Mouse (Mus musculus) frontal cortex, postnatal 14 days (tissue): Measurements from ENCODE around the gene Atxn7l3.

ENCODE experiments used
- DNase-seq, 2 experiments: peaks; one replicate each; pipeline ENCODE4 v3.0.0; 2022; ENCODE audit warnings: low spot score in 2 of 2

The Atxn7l3 gene

DNA sequence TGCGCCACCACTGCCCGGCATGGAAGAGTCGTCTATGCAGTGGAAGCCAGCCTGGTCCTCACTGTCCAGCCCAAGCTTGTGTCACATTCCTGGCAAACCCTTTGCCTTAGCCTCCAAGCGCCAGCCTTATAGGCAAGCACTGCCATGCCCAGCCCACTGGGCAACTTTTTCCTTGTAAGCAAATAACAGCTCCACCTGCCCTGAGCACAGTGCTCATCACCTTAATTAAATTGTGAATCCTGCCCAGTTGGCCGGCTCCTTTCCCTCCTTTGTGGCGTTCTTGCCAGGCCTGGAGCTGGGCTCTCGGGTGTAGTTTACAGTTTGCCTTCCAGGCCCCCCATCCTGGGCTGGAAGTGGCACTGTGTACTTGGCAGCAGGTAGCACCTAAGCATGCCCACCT is 33.2 kb downstream of the Atxn7l3 start:
- no peak for DNase-seq

- no peak for DNase-seq
Measured at GRCm38 (mm10) chr11:102258521-102258920, 37.9 kb downstream of the Atxn7l3 start.

- no peak for DNase-seq
Measured at GRCm38 (mm10) chr11:102258095-102258494, 38.3 kb downstream of the Atxn7l3 start.

GRCm38 (mm10) chr11:102257514-102257913 is 38.9 kb downstream of the Atxn7l3 start:
- DNase-seq: no peak

GRCm38 (mm10) chr11:102249351-102250090 is 46.9 kb downstream of the Atxn7l3 start:
- DNase-seq: no peak

DNA sequence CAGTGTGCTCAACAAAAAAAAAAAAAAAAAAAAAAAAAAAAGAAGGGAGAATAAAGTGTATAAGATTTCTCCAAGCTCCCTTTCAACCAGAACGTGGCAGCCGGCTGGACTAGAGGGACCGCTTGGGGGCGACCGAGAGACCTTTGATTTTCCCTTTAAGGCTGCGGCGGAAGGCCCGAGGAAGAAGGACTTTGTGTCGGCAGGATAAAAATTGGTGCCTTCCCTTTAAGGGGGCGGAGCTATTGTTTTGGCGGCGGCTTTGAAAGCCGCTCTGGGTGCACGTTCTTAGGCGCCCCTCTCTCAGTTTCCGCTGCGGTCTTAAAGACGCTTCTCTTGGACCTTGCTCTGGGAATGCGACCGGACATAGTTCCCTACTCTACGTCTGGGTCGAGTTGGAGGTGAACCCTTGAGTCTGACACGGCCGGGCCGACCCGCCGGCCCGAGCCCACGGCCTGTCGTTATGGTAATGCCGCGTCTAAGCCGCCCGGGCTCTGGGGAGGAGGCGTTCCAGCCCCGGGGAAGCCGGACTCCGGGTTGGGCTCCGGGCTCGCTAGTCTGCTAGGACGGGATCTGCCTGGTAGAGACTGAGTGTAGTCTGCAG is 47.7 kb downstream of the Atxn7l3 start, which contains the start of gene BC030867:
Gene BC030867, plus strand, starts transcription at position 253 of the 601 bp plus-strand sequence.
- peak; percentile 79 to 92 for DNase-seq

- no peak for DNase-seq
Measured at GRCm38 (mm10) chr11:102246871-102247270, 49.6 kb downstream of the Atxn7l3 start.

DNA sequence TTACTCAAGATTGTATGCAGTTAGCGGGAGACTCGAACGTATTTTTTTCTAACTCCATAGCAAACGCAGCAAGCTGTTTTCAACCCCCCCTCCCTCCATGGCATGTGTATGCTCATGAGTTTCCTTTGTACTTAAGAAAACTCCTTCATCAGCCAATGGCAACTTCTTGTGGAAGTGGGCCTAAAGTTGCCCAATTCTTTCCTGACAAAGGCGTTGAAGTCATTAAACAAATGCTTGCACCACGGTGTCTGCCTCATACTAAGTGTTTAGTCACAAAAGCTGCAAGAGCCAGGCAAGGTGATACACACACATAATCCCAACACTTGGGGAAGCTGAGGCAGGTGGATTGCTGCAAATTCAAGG is 50.2 kb downstream of the Atxn7l3 start:
- DNase-seq: no peak

DNA sequence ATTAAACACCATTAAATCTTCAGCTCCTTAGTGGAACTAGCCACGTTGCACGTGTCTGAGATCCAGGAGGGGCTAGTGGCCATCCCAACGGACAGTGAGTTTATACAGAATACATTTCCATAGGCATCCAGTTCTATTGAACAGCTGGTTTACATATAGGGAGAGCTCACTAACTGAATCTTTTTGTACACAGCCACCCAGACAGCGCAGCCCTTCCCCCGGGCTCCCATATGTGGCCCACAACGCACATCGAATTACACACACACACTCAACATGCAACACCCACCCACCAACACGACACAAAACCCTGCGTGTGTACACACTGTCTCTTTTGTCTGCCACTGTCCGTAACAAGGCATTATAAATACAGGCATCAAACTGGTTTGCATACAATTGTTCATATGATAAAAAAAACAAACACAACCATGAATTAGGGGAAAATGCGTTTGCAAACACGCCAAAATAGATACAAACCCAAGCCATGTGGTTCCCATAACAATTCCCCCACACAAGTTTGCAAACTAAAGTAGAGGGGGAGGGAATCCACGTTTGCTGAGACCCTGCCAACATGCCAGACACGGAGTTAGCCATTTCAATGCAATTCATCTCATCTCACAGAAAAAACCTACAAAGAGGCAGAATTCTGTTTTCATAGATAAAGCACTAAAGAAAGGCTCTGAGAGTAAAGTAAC is 50.7 kb downstream of the Atxn7l3 start:
- no peak for DNase-seq

GRCm38 (mm10) chr11:102244926-102245449 is 51.4 kb downstream of the Atxn7l3 start:
- DNase-seq: peak; percentile 75 to 82

GRCm38 (mm10) chr11:102241874-102242273 is 54.6 kb downstream of the Atxn7l3 start:
- DNase-seq: no peak

- DNase-seq: no peak
Measured at GRCm38 (mm10) chr11:102241246-102241645, 55.2 kb downstream of the Atxn7l3 start.

DNA sequence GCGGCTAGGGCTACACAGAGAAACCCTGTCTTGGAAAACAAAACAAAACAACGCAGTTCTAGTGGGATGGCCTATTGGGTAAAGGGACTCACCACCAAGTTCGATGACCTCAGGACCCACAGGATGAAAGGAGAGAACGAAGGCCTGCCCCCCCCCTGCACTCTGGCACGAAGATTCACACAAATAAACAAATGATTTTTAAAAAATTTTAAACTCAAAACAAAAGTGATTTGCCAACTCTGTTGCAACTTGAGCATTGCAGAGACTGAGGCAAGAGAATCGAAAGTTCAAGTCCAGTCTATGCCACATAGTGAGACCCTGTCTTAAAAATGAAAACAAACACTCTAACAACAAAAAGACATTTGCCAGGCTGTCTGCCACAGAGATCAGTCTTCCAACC is 55.8 kb downstream of the Atxn7l3 start:
- no peak for DNase-seq
